21 mouse cellular contexts compared by ENCODE assay signal in the genomic region with DNA sequence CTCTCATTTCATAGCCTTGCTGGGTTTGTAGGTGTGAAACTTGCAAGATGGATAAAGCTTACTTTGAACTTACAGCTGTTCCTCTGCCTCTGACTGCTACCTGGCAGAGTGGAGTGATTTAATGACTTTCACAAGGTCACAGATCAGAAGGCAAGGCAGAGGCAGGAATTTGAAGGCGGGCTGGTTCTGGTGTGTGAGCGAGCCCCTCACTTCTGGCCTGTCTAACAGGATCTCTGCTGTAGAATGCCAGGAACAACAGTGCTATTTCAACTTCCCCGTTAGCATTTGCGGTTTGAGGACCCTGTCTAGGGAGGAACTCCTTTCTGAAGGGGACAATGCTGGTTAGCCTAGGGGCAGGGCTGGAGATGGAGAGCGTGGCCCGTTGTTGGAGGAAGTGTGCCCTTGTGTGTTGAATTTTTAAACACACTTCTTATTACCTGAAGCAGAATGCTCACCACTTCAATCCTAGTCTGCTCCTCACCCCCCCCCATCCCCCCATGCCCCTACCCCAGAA. TPM values are rescaled to one million over a fixed set of nuclear protein-coding genes. Genes with fewer than 3 reads are reported as not detected.
DNase-seq lines count a peak whose midpoint lies in the region; ATAC-seq lines count a peak whose summit lies in the region.
"Had no signal": no experiment of that assay in that cellular context is flagged by ENCODE, and none has a peak within 500 bp of the region (broad histone marks: within the 10 kb centered on the region; RNA-seq: fewer than 3 reads in every experiment).

No protein-coding gene starts in this region.

- no peaks in the 10 kb centered on the region for H3K36me3 ChIP-seq in liver, embryonic 12.5 days
- no peaks in the 10 kb centered on the region for H3K36me3 ChIP-seq in hindbrain, embryonic 12.5 days
- H3K36me3 ChIP-seq: embryonic facial prominence, embryonic 12.5 days; G1E; heart, embryonic 10.5 days had no signal

- no peak overlapping the region for H3K9ac ChIP-seq in liver, embryonic 12.5 days
- H3K9ac ChIP-seq in hindbrain, embryonic 12.5 days, result no peak overlapping the region
- H3K9ac ChIP-seq: embryonic facial prominence, embryonic 12.5 days; forebrain, postnatal 0 days; hindbrain, embryonic 14.5 days had no signal

- H3K4me3 ChIP-seq in liver, embryonic 12.5 days, result no peak overlapping the region
- H3K4me3 ChIP-seq in hindbrain, embryonic 12.5 days, result no peak overlapping the region
- H3K4me3 ChIP-seq: embryonic facial prominence, embryonic 12.5 days; heart, embryonic 10.5 days had no signal

- H3K9me3 ChIP-seq in liver, embryonic 12.5 days (replicated peaks), result no peaks in the 10 kb centered on the region
- H3K9me3 ChIP-seq in hindbrain, embryonic 12.5 days (replicated peaks), result no peaks in the 10 kb centered on the region
- H3K9me3 ChIP-seq: embryonic facial prominence, embryonic 12.5 days; heart, embryonic 10.5 days had no signal

- WGBS in liver, embryonic 12.5 days (ENCODE audit: insufficient replicate concordance), result 14% methylated on average over 6 of the region's 6 CpGs
- 81% methylated on average over 6 of the region's 6 CpGs for WGBS in hindbrain, embryonic 12.5 days

- H3K27ac ChIP-seq in liver, embryonic 12.5 days, result no peak overlapping the region
- H3K27ac ChIP-seq in hindbrain, embryonic 12.5 days, result no peak overlapping the region
- H3K27ac ChIP-seq: embryonic facial prominence, embryonic 12.5 days; heart, embryonic 10.5 days; hindbrain, embryonic 14.5 days had no signal

- no peaks in the 10 kb centered on the region for H3K27me3 ChIP-seq in liver, embryonic 12.5 days (replicated peaks)
- H3K27me3 ChIP-seq in hindbrain, embryonic 12.5 days, result no peaks in the 10 kb centered on the region
- H3K27me3 ChIP-seq: embryonic facial prominence, embryonic 12.5 days had no signal

- H3K4me1 ChIP-seq in liver, embryonic 12.5 days, result 0 out of 2 replicates have a peak, but pooled peaks cover 8% of the 10 kb centered on the region
- no peaks in the 10 kb centered on the region for H3K4me1 ChIP-seq in hindbrain, embryonic 12.5 days
- H3K4me1 ChIP-seq: embryonic facial prominence, embryonic 12.5 days had no signal

- peak; percentile 12 for DNase-seq in liver
- DNase-seq in c-Kit-positive CD71-negative TER-119-negative erythroid progenitor cells, embryonic 14.5 days (ENCODE audit: low read depth), result peak; percentile 19
- no peak for DNase-seq in thymus, postnatal 10 days (ENCODE audit: low spot score in 2 of 2)
- DNase-seq in thymus, postnatal 25 days, result no peak
- DNase-seq: adrenal gland, postnatal 14 days; cerebellum, adult 2 months; cerebellum, postnatal 10 days; embryo, embryonic 11 days; forebrain, postnatal 0 days; gastrocnemius, postnatal 14 days; heart, postnatal 10 days; heart, postnatal 4 days had no signal

- no peak for ATAC-seq in liver, embryonic 12.5 days
- peak; percentile 69 for ATAC-seq in megakaryocyte, adult 5-6 weeks (ENCODE audit: poor library complexity, severe bottlenecking)
- ATAC-seq in hindbrain, embryonic 12.5 days (ENCODE audit: low FRiP score), result no peak
- ATAC-seq: activated CD4-positive, CD25-positive, alpha-beta regulatory T cell, adult 4 months; forebrain, postnatal 0 days; intestine, postnatal 0 days had no signal

- H3K4me2 ChIP-seq in liver, embryonic 12.5 days, result no peak overlapping the region
- no peak overlapping the region for H3K4me2 ChIP-seq in hindbrain, embryonic 12.5 days (replicated peaks)
- H3K4me2 ChIP-seq: embryonic facial prominence, embryonic 12.5 days; hindbrain, embryonic 14.5 days had no signal

RNA-seq across cellular contexts. Expression of a gene that starts 48.5 kb away (rescaled TPM):
- polyA plus RNA-seq in liver, embryonic 12.5 days (2016; fragmentation: Nextera tagmentation; extraction: Ambion mirVana), result 3.0 and 4.0 TPM in 2 replicates
- not detected in 2 replicates for total RNA-seq in megakaryocyte, adult 5-6 weeks (2015)
- total RNA-seq in megakaryocyte, adult 5-6 weeks (2017), result not detected in 2 replicates
- polyA plus RNA-seq in hindbrain, embryonic 12.5 days (2016; fragmentation: Nextera tagmentation; extraction: Ambion mirVana), result 0.43 and 0.72 TPM in 2 replicates
- polyA plus RNA-seq: G1E had no signal

Comparison
In these comparisons a context has a peak if more than half of its experiments do, and no peak if none do; other contexts are left out.
1. DNase-seq: peak in liver (single experiment) and c-Kit-positive CD71-negative TER-119-negative erythroid progenitor cells, embryonic 14.5 days (single experiment); none in thymus, postnatal 10 days (0 of 2) and thymus, postnatal 25 days (single experiment).